Mouse (Mus musculus) cerebellum, adult 2 months (tissue): ENCODE results near the gene Wipf2.

Source experiments
- CTCF ChIP-seq: fragments of 200-500 bp; IDR thresholded peaks from 2 replicates; pipeline ENCODE4 v1.5.1; 2011; ENCODE audit warnings: low read depth, mild to moderate bottlenecking, control low read depth, low read length, moderate library complexity, borderline replicate concordance; ENCODE audit not compliant: insufficient read depth
- POLR2A ChIP-seq: fragments of 200-500 bp; IDR thresholded peaks from 2 replicates; pipeline ENCODE4 v1.6.1; 2011; ENCODE audit warnings: low read length, control low read depth, borderline replicate concordance; ENCODE audit not compliant: insufficient read depth

GRCm38 (mm10) chr11:98936170-98936569 is 72.7 kb downstream of the Wipf2 start:
- no peak for TF ChIP-seq CTCF
- TF ChIP-seq POLR2A: no peak
